Mouse (Mus musculus) gastrocnemius, postnatal 25 days (tissue): ENCODE measurements around the gene Cep152. TPM values are rescaled to one million over a fixed set of nuclear protein-coding genes. Genes with fewer than 3 reads are reported as not detected.

Experiments
- DNase-seq: peaks from one replicate; pipeline ENCODE4 v3.0.0; 2022
- total RNA-seq, 2 experiments: library from RNA; stranded (reverse); gene quantifications; 1 replicate in 1 of 2; 2 replicates in 1 of 2; pipeline ENCODE4 v1.2.3; 2021

Gene Cep152
- total RNA-seq, 2 experiments from 2014 or later: 1.1 TPM

DNA sequence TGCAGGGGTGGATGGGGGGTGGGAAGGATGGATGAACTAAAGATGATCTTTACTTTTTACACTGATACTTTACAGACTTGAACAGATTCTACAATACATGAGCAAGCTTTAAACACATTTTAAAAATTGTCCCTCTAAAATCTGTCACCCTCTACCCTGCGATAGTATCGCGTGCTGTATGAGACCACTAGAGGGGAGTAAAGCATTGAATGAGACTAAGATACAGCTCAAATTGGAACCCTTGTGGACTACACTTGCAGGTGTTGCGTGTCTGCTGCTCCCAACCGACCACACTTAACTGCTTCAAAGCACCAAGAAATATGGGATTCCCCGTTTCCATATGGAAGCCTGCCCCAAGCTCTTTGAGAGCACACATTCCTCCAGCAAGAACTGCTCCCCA, 69.1 kb downstream of the Cep152 start:
- no peak for DNase-seq

DNA sequence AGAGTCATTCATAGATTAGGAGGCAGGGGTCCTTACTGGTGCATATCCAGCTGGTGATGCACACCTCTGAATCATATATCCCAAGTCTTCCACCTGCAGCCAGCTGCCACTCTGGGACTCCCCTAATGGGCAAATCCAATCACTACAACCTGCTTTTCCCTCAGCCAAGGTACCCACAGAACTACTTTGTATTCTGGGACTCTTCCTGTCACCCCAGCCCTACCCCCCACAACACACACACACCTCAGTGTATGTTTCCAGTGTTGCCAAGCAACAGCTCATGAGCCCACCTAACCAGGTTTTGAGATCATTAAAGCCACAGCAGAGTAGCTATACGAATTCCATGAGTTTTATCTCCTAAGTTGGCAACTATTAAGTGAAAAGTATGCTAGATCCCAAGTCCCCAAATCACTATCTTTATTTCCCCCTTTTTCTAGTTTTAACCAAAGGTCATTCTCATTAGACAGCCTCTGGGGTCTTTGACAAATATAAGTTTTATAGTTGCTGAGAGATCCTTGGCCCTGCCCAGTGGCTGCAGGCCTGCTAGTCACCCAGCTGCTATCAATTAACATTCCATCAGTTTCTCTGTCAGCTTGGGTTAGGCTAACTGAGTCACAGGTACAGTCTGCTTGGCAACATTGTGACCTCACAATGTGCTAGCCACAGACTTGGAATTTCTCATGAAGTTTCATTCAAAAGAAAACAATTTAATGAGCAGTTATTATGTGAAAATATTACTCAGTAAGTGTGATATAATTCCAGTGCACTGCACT, 75.9 kb downstream of the Cep152 start:
- no peak for DNase-seq

DNA sequence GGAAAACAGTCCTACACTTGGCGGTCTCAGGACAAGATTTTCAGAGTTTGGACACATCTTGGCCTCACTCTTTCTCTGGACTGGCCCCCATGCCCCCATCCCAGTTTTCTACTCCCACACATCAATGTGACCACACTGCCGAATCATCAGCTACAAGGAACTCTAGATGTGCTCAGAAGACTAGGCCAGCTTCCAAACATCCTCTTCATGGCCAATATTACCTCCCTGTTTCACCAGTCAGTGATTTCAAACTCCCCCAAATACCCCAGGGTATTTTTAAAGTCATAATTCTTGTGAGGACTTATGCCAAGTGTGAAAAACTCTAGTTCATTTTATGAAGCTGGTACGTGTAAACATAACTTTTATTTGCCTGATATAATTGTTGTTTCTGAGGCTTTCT, 79.9 kb downstream of the Cep152 start:
- DNase-seq: no peak

DNA sequence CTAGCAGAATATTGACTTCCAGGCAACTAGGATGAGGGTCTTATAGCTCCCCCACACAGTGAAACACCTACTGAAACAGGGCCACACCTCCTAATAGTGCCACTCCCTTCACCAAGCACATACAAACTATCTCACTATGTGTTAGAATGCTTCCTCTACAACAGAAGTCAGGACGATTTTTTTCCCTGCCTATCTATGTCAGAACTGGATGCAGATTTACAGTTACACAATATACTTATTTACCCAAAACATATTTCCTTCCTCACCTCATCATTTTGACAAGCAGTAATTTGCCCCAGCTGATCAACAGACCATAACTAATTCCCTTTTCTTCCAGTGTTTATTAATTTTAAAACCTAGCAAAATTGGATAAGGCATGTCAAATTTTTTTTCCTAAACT, 81.3 kb downstream of the Cep152 start:
- DNase-seq: no peak

DNA sequence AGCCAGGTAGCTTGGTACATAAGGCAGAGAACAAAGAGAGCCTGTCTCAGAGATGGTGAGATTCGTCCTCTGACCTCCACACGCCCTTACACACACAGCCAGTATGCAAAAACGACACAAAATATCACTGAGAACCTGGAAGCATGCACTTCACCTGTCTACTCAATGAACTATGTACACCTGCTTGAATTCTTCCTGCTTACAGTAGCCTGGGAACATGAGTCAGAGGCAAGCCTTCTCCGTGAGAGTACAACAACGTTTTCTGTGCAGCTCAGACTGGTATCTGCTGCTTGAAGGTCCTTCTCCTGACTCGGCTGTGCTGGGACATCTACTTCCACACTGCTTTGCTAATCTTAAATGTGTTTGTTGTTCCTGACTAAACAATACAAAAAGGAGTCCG, 83.5 kb downstream of the Cep152 start:
- DNase-seq: no peak

DNA sequence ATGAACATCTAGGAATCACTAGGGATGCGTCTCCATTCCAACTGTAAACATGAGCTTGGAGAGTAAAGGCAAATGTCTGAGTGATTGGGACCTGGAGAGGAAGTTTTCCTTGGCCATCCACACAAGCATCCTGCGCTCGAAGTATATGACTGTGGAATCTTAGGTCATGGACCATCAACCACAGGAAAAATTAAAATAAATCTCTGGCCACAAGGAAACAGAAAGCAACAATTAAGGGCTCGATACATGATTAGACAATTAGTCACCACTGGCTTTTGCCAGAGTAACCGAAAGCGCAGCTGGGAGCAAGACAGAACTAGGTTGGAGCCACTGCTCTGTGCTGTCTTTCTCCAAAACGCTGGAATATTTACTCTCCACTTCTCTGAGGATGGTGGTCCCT, 84.3 kb downstream of the Cep152 start:
- no peak for DNase-seq

DNA sequence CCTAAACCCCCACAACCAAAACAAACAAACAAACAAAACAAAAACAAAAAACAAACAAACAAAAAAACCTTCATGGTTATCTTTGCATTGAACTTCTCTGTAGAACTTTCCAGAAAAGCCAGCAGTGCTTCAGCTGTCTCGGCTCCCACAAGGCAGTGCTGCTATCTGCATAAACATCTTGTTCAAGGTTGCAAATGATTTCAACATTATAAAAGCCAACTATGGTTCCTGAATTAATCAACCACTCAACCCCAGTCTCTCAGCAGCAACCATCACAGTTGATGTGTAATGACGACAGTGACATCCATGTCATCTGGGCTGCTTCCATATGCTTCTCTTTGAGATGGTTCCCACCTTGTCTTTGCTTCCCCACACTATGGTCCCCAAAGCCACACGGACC, 85.3 kb downstream of the Cep152 start:
- DNase-seq: no peak

DNA sequence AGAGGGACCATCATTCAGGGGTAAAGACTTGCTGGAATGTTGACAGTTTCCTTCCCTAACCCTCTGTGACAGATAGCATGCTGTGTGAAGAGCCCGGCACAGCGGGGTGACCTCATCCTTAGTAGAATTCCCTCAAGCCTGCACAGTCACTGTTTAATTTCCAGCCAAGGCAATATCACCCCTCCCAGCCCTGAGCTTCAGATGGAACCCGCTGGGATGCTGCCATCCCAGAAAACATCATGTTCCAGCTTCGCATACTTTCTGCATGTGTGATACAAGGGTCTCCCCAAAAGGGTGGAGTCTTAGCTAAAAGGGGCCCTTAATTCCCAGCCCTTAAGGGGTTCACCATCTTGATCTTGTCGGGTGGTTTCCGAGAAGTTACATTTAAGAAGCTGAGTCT, 94.2 kb downstream of the Cep152 start:
- DNase-seq: peak; percentile 65

DNA sequence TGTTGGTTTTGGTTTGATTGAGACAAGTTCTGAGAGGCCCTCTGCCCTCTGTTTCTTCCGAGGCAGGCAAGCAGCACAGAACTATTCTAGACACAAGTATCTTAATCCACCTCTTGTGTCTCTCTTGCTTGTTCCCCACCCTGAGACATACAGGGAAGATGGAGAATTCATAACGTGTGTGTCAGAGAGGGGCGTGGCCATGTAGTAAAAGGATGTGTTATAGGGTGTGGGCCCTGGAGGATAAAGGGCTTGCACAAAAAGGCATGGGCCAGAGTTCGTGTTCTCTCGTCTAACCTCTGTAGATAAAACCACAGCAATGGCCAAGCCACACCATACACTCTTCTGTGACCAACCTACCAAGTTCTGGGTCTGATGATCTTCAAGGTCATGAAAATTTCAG, 98.3 kb downstream of the Cep152 start:
- no peak for DNase-seq

DNA sequence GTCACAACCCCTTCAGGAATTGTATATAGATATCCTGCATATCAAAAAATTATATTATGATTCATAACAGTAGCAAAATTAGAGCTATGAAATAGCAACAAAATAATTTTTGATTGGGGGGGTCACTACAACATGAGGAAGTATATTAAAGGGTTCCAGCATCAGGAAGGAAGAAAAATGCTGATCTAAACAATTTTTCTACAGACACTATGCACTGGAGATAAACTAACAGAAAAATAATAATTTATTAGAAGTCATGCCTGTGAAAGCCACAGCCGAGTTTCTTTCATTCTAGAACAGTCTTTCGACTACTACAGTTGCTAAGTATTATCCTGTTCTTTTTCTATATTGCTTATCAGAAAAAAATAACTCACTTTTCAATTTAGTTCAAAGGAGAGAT, 99.4 kb downstream of the Cep152 start:
- DNase-seq: no peak

DNA sequence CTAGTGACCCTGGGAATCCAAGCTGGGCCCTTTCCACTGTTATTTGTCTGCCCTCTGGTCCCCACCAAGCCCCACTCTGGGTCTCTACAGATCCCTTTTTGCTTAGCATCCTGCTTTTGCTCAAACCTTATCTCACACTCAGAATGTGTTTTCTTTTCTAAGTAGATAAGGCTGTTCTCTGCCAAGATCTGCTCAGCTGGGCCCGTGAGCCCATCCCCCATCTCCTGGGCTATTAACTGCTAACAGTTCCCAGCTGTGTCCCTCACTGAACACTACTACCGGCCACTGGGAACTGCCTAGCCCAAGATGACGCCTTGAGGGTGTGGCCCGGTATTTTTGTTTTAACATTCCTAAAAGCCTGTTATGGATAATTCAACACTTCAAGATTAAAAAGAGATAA, 108.3 kb downstream of the Cep152 start:
- peak; percentile 54 for DNase-seq

DNA sequence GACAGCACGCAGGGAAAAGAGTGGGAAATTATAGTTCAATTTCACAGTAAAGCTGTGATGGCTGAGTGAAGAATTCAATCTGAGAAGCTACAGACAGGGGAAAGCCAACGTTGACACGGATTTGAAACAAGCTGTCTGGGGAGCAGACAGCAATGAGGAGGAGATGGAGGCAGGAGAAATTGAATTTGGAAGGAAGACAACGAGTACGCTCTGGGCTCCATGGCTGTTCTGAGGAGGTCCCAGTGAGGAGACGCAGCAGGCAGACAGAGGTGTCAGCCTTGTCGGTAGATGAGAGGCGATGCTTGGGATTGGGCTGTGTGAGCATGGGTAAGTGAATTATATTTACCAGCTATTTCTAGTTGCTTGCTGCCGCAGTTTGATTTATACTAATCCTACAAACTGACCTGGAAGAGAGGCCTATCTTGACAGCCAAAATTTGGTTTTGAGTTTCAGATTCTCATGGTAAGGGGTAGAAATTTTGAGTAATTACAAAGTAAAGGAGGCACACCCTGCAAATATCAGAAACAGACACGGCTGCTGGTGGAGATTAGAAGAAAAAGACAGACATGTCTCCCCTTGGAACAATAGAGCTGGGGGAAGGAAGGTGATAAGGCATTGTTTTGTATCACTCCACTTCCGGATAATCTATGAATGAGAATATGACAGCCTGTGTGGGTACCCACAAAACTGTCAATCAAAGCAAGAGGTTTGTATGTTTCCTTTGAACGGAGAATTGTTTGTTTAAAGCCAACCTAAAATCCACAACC, 109.4 kb downstream of the Cep152 start:
- no peak for DNase-seq

DNA sequence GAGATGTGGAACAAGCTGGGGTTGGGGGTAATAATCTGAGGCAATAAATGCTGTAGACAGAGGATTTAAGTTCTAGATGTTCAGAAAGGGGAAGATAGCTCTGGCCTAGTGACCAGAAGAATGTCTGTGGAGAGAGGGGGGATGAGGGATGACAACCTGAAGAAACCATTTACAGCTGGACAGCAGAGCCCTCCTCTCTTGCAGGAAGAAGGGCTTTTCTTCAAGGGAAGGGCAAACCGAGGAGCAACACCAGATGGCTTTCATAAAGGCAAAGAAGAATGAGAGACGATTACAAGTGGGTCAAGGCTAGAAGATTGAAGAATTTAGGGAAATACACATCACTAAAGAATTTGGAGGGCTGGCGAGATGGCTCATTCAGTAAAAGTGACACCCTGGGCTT, 110.5 kb downstream of the Cep152 start:
- DNase-seq: no peak

Other genes with a start within 250 kb of the Cep152 start
- under 1 TPM; 0.08 to 0.15 TPM for gene Gm9913, start 120.0 kb downstream of the Cep152 start, total RNA-seq
- 10 to 100 TPM; 86.1 to 99.8 TPM for gene Fbn1, start 117.1 kb downstream of the Cep152 start, total RNA-seq
- gene Eid1, start 48.0 kb upstream of the Cep152 start, total RNA-seq: 10 to 100 TPM; 27.8 to 35.7 TPM
- gene Shc4, start 99.0 kb upstream of the Cep152 start, total RNA-seq: 1 to 10 TPM; 1.9 to 2.0 TPM
- 10 to 100 TPM; 15.6 to 17.5 TPM for gene Secisbp2l, start 157.8 kb upstream of the Cep152 start, total RNA-seq
- 1 to 10 TPM; 4.0 to 5.3 TPM for gene Galk2, start 234.0 kb upstream of the Cep152 start, total RNA-seq
- gene Cops2, start 234.0 kb upstream of the Cep152 start, total RNA-seq: 10 to 100 TPM; 91.8 to 92.1 TPM